Mouse (Mus musculus) CH12.LX (cell line): ENCODE results near the gene Jun. TPM values are rescaled to one million over a fixed set of nuclear protein-coding genes. Genes with fewer than 3 reads are reported as not detected.

Experiments used
- DNase-seq: peaks from one replicate; pipeline ENCODE4 v3.0.0-alpha.2; 2013; ENCODE audit errors: extremely low read depth
- H3K27ac ChIP-seq: 2 replicates; pipeline ENCODE4 v1.5.1; 2012; ENCODE audit warnings: low read depth, mild to moderate bottlenecking, control low read depth, moderate library complexity; ENCODE audit not compliant: insufficient read depth
- H3K27me3 ChIP-seq: replicated peaks from 2 replicates; pipeline ENCODE3; 2012; ENCODE audit warnings: inconsistent platforms
- H3K36me3 ChIP-seq, 2 experiments: replicated peaks in 1 of 2; 2 replicates each; pipeline versions ENCODE3 to v1.6.1; 2012; ENCODE audit warnings: inconsistent platforms in 1 of 2, low read length in 1 of 2, mild to moderate bottlenecking in 1 of 2, mixed read lengths in 1 of 2, moderate library complexity in 1 of 2; ENCODE audit not compliant: control insufficient read depth in 1 of 2, insufficient read depth in 1 of 2
- H3K4me1 ChIP-seq, 2 experiments: 2 replicates each; pipeline ENCODE4 v1.6.1; 2012; ENCODE audit warnings: inconsistent platforms in 1 of 2, moderate library complexity in 1 of 2; ENCODE audit not compliant: insufficient read depth in 2 of 2, control insufficient read depth in 1 of 2
- H3K4me2 ChIP-seq: 2 replicates; pipeline ENCODE4 v1.6.1; 2012; ENCODE audit warnings: low read depth, mild to moderate bottlenecking, control low read depth; ENCODE audit not compliant: poor library complexity, insufficient read depth, severe bottlenecking
- H3K4me3 ChIP-seq, 3 experiments: fragments of 150-350 bp in 1 of 3; sonication (generic) in 1 of 3; replicated peaks in 1 of 3; 2 replicates each; pipeline versions ENCODE3 to v1.5.1; 2011 to 2012; ENCODE audit warnings: low read depth in 2 of 3, low read length in 2 of 3, mild to moderate bottlenecking in 2 of 3, moderate library complexity in 2 of 3, control low read depth in 1 of 3, improper control_type of control experiment in 1 of 3, inconsistent platforms in 1 of 3, mixed read lengths in 1 of 3; ENCODE audit not compliant: poor library complexity in 1 of 3
- H3K79me2 ChIP-seq: replicated peaks from 2 replicates; pipeline ENCODE4 v1.6.1; 2012; ENCODE audit warnings: mild to moderate bottlenecking, moderate library complexity; ENCODE audit not compliant: control insufficient read depth, poor library complexity, insufficient read depth, severe bottlenecking; ENCODE audit errors: extremely low read depth
- H3K9ac ChIP-seq: 2 replicates; pipeline ENCODE4 v1.6.1; 2012; ENCODE audit warnings: low read depth, mild to moderate bottlenecking, control low read depth, moderate library complexity; ENCODE audit not compliant: insufficient read depth
- H3K9me3 ChIP-seq: replicated peaks from 2 replicates; pipeline ENCODE3; 2012; ENCODE audit warnings: low read length, inconsistent platforms, mixed read lengths
- CHD1 ChIP-seq: IDR thresholded peaks from 2 replicates; pipeline ENCODE4 v1.6.1; 2012; ENCODE audit warnings: low read depth, low read length, improper control_type of control experiment, inconsistent platforms
- CHD2 ChIP-seq: IDR thresholded peaks from 2 replicates; pipeline ENCODE4 v1.6.1; 2011; ENCODE audit warnings: low read length, improper control_type of control experiment
- CTCF ChIP-seq, 2 experiments: IDR thresholded peaks in 1 of 2; conservative IDR thresholded peaks in 1 of 2; 2 replicates each; pipeline ENCODE4 v1.5.1; 2011 to 2012; ENCODE audit warnings: low read depth in 2 of 2, low read length in 2 of 2, improper control_type of control experiment in 1 of 2, inconsistent platforms in 1 of 2, mild to moderate bottlenecking in 1 of 2, moderate library complexity in 1 of 2
- E2F4 ChIP-seq: IDR thresholded peaks from 2 replicates; pipeline ENCODE4 v1.6.1; 2011; ENCODE audit warnings: low read depth, low read length, improper control_type of control experiment; ENCODE audit not compliant: insufficient replicate concordance
- EP300 ChIP-seq: IDR thresholded peaks from 2 replicates; pipeline ENCODE4 v1.6.1; 2011; ENCODE audit warnings: low read length, improper control_type of control experiment
- GABPA ChIP-seq: IDR thresholded peaks from 2 replicates; pipeline ENCODE4 v1.6.1; 2012; ENCODE audit warnings: low read depth, low read length, improper control_type of control experiment, inconsistent platforms; ENCODE audit not compliant: insufficient replicate concordance
- HCFC1 ChIP-seq: IDR thresholded peaks from 2 replicates; pipeline ENCODE4 v1.6.1; 2012; ENCODE audit warnings: low read depth, mild to moderate bottlenecking, inconsistent platforms, low read length, improper control_type of control experiment
- IRF4 ChIP-seq: IDR thresholded peaks from 2 replicates; pipeline ENCODE4 v1.6.1; 2014; ENCODE audit warnings: low read depth, mild to moderate bottlenecking, inconsistent platforms, low read length, improper control_type of control experiment
- JUN ChIP-seq: IDR thresholded peaks from 2 replicates; pipeline ENCODE4 v1.6.1; 2011; ENCODE audit warnings: low read depth, mild to moderate bottlenecking, low read length, improper control_type of control experiment, moderate library complexity; ENCODE audit not compliant: insufficient read depth
- JUND ChIP-seq: conservative IDR thresholded peaks from 2 replicates; pipeline ENCODE4 v1.6.1; 2011; ENCODE audit warnings: low read depth, low read length, improper control_type of control experiment
- KAT2A ChIP-seq: IDR thresholded peaks from 2 replicates; pipeline ENCODE4 v1.6.1; 2012; ENCODE audit warnings: low read length, improper control_type of control experiment, inconsistent platforms; ENCODE audit not compliant: insufficient replicate concordance
- MAFK ChIP-seq: IDR thresholded peaks from 2 replicates; pipeline ENCODE4 v1.6.1; 2011; ENCODE audit warnings: low read length, improper control_type of control experiment; ENCODE audit not compliant: insufficient replicate concordance
- MAX ChIP-seq: IDR thresholded peaks from 2 replicates; pipeline ENCODE4 v1.6.1; 2011; ENCODE audit warnings: low read length, improper control_type of control experiment
- MAZ ChIP-seq: IDR thresholded peaks from 2 replicates; pipeline ENCODE4 v1.6.1; 2012; ENCODE audit warnings: low read depth, mild to moderate bottlenecking, inconsistent platforms, low read length, improper control_type of control experiment, moderate library complexity
- MXI1 ChIP-seq: IDR thresholded peaks from 2 replicates; pipeline ENCODE4 v1.6.1; 2011; ENCODE audit warnings: mild to moderate bottlenecking, low read depth, low read length, improper control_type of control experiment
- NRF1 ChIP-seq: IDR thresholded peaks from 2 replicates; pipeline ENCODE4 v1.6.1; 2014; ENCODE audit warnings: low read depth, mild to moderate bottlenecking, inconsistent platforms, low read length, improper control_type of control experiment, moderate library complexity
- PAX5 ChIP-seq: IDR thresholded peaks from 2 replicates; pipeline ENCODE4 v1.6.1; 2012; ENCODE audit warnings: low read length, inconsistent platforms, mixed read lengths
- POLR2A ChIP-seq: IDR thresholded peaks from 2 replicates; pipeline ENCODE4 v1.6.1; 2011; ENCODE audit warnings: low read depth, mild to moderate bottlenecking, improper control_type of control experiment, low read length
- POLR2AphosphoS2 ChIP-seq: IDR thresholded peaks from 2 replicates; pipeline ENCODE4 v1.6.1; 2011; ENCODE audit warnings: low read depth, low read length, improper control_type of control experiment
- RAD21 ChIP-seq: IDR thresholded peaks from 2 replicates; pipeline ENCODE4 v1.6.1; 2011; ENCODE audit warnings: low read depth, mild to moderate bottlenecking, low read length, improper control_type of control experiment, moderate library complexity
- RCOR1 ChIP-seq: conservative IDR thresholded peaks from 2 replicates; pipeline ENCODE4 v1.6.1; 2012; ENCODE audit warnings: low read depth, mild to moderate bottlenecking, inconsistent platforms, low read length, improper control_type of control experiment
- SIN3A ChIP-seq: IDR thresholded peaks from 2 replicates; pipeline ENCODE4 v1.6.1; 2012; ENCODE audit warnings: low read length, improper control_type of control experiment, inconsistent platforms
- SMC3 ChIP-seq: IDR thresholded peaks from 2 replicates; pipeline ENCODE4 v1.6.1; 2011; ENCODE audit warnings: low read depth, low read length, improper control_type of control experiment
- TBP ChIP-seq: conservative IDR thresholded peaks from 2 replicates; pipeline ENCODE4 v1.6.1; 2011; ENCODE audit warnings: low read depth, low read length, improper control_type of control experiment
- TCF12 ChIP-seq: IDR thresholded peaks from 2 replicates; pipeline ENCODE4 v1.6.1; 2014; ENCODE audit warnings: low read depth, mild to moderate bottlenecking, inconsistent platforms, low read length, improper control_type of control experiment
- UBTF ChIP-seq: IDR thresholded peaks from 2 replicates; pipeline ENCODE4 v1.6.1; 2012; ENCODE audit warnings: low read depth, mild to moderate bottlenecking, inconsistent platforms, low read length, improper control_type of control experiment, moderate library complexity
- USF1 ChIP-seq: IDR thresholded peaks from 2 replicates; pipeline ENCODE4 v1.6.1; 2014; ENCODE audit warnings: low read depth, mild to moderate bottlenecking, inconsistent platforms, low read length, improper control_type of control experiment
- ZC3H11A ChIP-seq: IDR thresholded peaks from 2 replicates; pipeline ENCODE4 v1.6.1; 2012; ENCODE audit warnings: low read depth, mild to moderate bottlenecking, inconsistent platforms, low read length, improper control_type of control experiment
- ZNF384 ChIP-seq: IDR thresholded peaks from 2 replicates; pipeline ENCODE4 v1.6.1; 2012; ENCODE audit warnings: low read depth, low read length, improper control_type of control experiment, inconsistent platforms
- dilution Hi-C: fragments of 300-500 bp; cut with MboI; formaldehyde crosslinking; loops from 2 replicates; pipeline ENCODE4 v1.14.3; 2020; ENCODE audit warnings: low sequenced_read_pairs; ENCODE audit not compliant: extremely low pct_unique_long_range_greater_than_20kb, extremely low pct_ligation_motif_present
- in situ Hi-C: fragments of 300-500 bp; cut with MboI; formaldehyde crosslinking; loops from 3 replicates; pipeline ENCODE4 v1.14.3; 2019; ENCODE audit warnings: low sequenced_read_pairs, low pct_ligation_motif_present, low pct_unique_long_range_greater_than_20kb, mixed read lengths
- polyA plus RNA-seq: library from polyadenylated mRNA; unstranded; fragments of >175 nt; gene quantifications from 2 replicates; pipeline ENCODE4 v1.2.1, GENCODE M21; 2012; ENCODE audit warnings: low read depth; ENCODE audit not compliant: insufficient read length
- total RNA-seq, 2 experiments: library from RNA; depleted of rRNA; stranded (reverse); fragments of 300-350 nt in 1 of 2; fragments of >200 nt in 1 of 2; gene quantifications; 2 replicates each; pipeline ENCODE4 v1.2.3; 2012 to 2014

Gene Jun
- total and polyA plus RNA-seq, 3 experiments: 7.2 to 15.0 (median 10.4) TPM

DNA sequence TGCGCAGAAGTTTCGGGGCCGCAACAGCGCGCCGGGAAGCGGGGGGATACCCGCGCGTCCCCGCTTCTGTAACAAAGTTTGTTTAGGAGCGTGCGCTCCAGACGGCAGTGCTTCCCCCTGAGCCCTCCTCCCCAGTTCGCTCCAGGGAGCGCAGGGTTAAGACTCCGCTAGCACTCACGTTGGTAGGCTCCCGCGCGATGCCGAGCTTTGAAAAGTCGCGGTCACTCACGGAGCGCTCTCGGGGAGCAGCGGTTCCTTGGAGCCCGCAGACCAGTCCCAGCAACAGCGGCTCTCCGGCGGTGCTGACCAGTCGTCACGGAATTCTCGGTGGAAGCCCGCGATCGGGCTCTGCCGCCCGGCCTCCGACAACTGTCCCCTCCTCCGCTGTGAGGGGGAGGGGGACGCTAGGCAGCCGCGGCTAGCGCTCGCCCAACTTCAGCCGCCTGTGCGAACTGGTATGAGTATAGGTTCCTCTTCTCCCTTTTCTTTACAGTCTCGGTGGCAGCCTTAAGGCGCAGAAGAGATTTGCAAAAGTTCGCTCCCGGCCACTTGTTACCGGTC, 631 bp downstream of the Jun start:
- H3K4me1 ChIP-seq: peaks cover 0 to 23% of the 10 kb centered on the region in 2 experiments; a peak in 3 of 4 replicates
- in situ Hi-C loops: loop anchor here (5.0 to 25.0 kb wide), 4 partner anchors 113 to 816 kb away; partner anchors contain the start of gene Fggy
- peaks cover 18% of the 10 kb centered on the region for H3K79me2 ChIP-seq
- no peak for TF ChIP-seq GABPA
- no peak for TF ChIP-seq EP300
- peak; percentile 86 for TF ChIP-seq UBTF
- no peak; the same call in 1 of the 2 replicates for TF ChIP-seq POLR2AphosphoS2
- TF ChIP-seq CHD2: peak; percentile 76
- no peak for TF ChIP-seq IRF4
- no peak for TF ChIP-seq JUN
- peak; percentile 46; the same call in 1 of the 2 replicates for TF ChIP-seq CHD1
- peak overlapping the region; percentile 87 for H3K9ac ChIP-seq
- no peaks in the 10 kb centered on the region for H3K27me3 ChIP-seq
- H3K9me3 ChIP-seq: no peaks in the 10 kb centered on the region
- H3K4me2 ChIP-seq: peak overlapping the region; percentile 69
- dilution Hi-C loops: no loop called here
- DNase-seq: peak; percentile 59
- peaks cover 0 to 8% of the 10 kb centered on the region in 2 experiments for H3K36me3 ChIP-seq
- H3K27ac ChIP-seq: peak overlapping the region; percentile 72
- H3K4me3 ChIP-seq: peak overlapping the region; percentile 80 to 93 (median 88)

- Histone ChIP-seq H3K4me3 (peak overlapping the region; percentile 80 to 93 (median 88)), H3K27me3 (no peaks in the 10 kb centered on the region), H3K79me2 (peaks cover 18% of the 10 kb centered on the region), H3K9me3 (no peaks in the 10 kb centered on the region), H3K27ac (peak overlapping the region; percentile 72), H3K36me3 (peaks cover 0 to 8% of the 10 kb centered on the region in 2 experiments), H3K4me2 (peak overlapping the region; percentile 76), H3K9ac (peak overlapping the region; percentile 87), H3K4me1 (peaks cover 0 to 23% of the 10 kb centered on the region in 2 experiments; a peak in 3 of 4 replicates)
- in situ Hi-C loops (loop anchor here (5.0 to 25.0 kb wide), 4 partner anchors 114 to 817 kb away; partner anchors contain the start of gene Fggy), dilution Hi-C loops (no loop called here)
- peak; percentile 54 for DNase-seq
- TF ChIP-seq KAT2A: no peak
- no peak for TF ChIP-seq USF1
- no peak for TF ChIP-seq POLR2AphosphoS2
- TF ChIP-seq SIN3A: peak; percentile 4; the same call in 1 of the 2 replicates
- TF ChIP-seq RAD21: peak; percentile 51
- no peak for TF ChIP-seq POLR2A
- TF ChIP-seq NRF1: no peak
- TF ChIP-seq ZNF384: no peak
- no peak for TF ChIP-seq ZC3H11A
- TF ChIP-seq E2F4: no peak
- 0 out of 2 replicates have a peak, but pooled peaks have one; percentile 9 for TF ChIP-seq MAX
- 0 out of 2 replicates have a peak, but pooled peaks have one; percentile 6 for TF ChIP-seq MAZ
- TF ChIP-seq EP300: no peak
- no peak for TF ChIP-seq GABPA
- TF ChIP-seq TBP: no peak
- peak; percentile 32; the same call in 1 of the 2 replicates for TF ChIP-seq MXI1
- no peak for TF ChIP-seq MAFK
- TF ChIP-seq TCF12: no peak
- no peak for TF ChIP-seq JUND
- TF ChIP-seq SMC3: peak; percentile 46
- peak in 1 of 2 experiments; percentile 64; a peak in 2 of 4 replicates for TF ChIP-seq CTCF (conservative IDR thresholded peaks at IDR 0.05 in 1 of 2, IDR thresholded peaks at IDR 0.05 in 1 of 2; ENCODE audit: low read depth in 2 of 2, low read length in 2 of 2)
- TF ChIP-seq CHD2: 0 out of 2 replicates have a peak, but pooled peaks have one; percentile 13
- no peak for TF ChIP-seq RCOR1
- no peak for TF ChIP-seq HCFC1
- TF ChIP-seq PAX5: no peak
Measured at GRCm38 (mm10) chr4:95050518-95051278, 1.3 kb downstream of the Jun start.
